Mouse (Mus musculus): ENCODE results near the gene Hdac9.

DNA sequence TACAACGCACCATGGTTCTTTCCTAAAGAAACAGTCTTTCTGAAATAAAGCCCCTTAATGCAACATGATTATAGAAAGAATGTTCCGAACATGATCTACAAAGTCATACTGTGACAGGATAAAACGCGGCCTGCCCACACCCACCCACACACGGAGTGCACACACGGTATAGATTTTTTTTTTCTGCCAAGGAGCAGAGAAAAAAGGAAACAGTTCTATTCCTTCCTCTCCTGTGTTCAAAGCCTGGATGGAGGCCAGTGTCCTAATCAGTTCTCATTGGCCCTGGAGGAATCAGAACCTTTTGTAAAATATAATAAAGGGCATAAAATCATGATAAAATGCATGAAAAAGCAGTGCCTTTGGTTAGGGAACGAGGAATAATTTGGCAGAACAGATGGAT, 624.5 kb downstream of the Hdac9 start:
- TF ChIP-seq FLI1 (IDR thresholded peaks at IDR 0.05; ENCODE audit: low read length), result no peak
- no peak for TF ChIP-seq GATA1 (IDR thresholded peaks at IDR 0.05; ENCODE audit: borderline replicate concordance, low read length)
